Mouse (Mus musculus) testis, postnatal 10 days (tissue): ENCODE results near the gene Sema6b.
A peak's percentile ranks its signal among the peaks of the same experiment; 100 is the strongest.
"Not testable (repeated sequence)": the region's sequence is repeated elsewhere in the genome, so short reads cannot be mapped to it uniquely, and the experiment has no call there.

Source experiments
- DNase-seq: peaks from one replicate; pipeline ENCODE4 v3.0.0; 2021; ENCODE audit warnings: low spot score

The Sema6b gene

GRCm38 (mm10) chr17:56092312-56092711, 47.8 kb downstream of the Sema6b start:
- no peak for DNase-seq

GRCm38 (mm10) chr17:56080781-56081585, 59.2 kb downstream of the Sema6b start:
- no peak for DNase-seq

- DNase-seq = no peak
Observed at GRCm38 (mm10) chr17:56079921-56080320, 60.2 kb downstream of the Sema6b start.

GRCm38 (mm10) chr17:56078880-56079795, 61.0 kb downstream of the Sema6b start, which contains the start of gene Hdgfl2:
Gene Hdgfl2, plus strand, starts transcription at chr17:56079634.
- DNase-seq = peak; percentile 100

GRCm38 (mm10) chr17:56078361-56078760, 61.8 kb downstream of the Sema6b start:
- DNase-seq = not testable (repeated sequence)

- DNase-seq = no peak
Observed at GRCm38 (mm10) chr17:56077523-56077922, 62.6 kb downstream of the Sema6b start.

- DNase-seq = peak; percentile 99
Observed at GRCm38 (mm10) chr17:56074827-56075208, 65.3 kb downstream of the Sema6b start, which contains the start of gene Ubxn6. Gene Ubxn6, minus strand, starts transcription at chr17:56075028.

- DNase-seq = peak; percentile 97
Observed at GRCm38 (mm10) chr17:56074097-56074826, 65.9 kb downstream of the Sema6b start.
